Comparison of ENCODE assay signal across 1 mouse cellular context in the genomic region with DNA sequence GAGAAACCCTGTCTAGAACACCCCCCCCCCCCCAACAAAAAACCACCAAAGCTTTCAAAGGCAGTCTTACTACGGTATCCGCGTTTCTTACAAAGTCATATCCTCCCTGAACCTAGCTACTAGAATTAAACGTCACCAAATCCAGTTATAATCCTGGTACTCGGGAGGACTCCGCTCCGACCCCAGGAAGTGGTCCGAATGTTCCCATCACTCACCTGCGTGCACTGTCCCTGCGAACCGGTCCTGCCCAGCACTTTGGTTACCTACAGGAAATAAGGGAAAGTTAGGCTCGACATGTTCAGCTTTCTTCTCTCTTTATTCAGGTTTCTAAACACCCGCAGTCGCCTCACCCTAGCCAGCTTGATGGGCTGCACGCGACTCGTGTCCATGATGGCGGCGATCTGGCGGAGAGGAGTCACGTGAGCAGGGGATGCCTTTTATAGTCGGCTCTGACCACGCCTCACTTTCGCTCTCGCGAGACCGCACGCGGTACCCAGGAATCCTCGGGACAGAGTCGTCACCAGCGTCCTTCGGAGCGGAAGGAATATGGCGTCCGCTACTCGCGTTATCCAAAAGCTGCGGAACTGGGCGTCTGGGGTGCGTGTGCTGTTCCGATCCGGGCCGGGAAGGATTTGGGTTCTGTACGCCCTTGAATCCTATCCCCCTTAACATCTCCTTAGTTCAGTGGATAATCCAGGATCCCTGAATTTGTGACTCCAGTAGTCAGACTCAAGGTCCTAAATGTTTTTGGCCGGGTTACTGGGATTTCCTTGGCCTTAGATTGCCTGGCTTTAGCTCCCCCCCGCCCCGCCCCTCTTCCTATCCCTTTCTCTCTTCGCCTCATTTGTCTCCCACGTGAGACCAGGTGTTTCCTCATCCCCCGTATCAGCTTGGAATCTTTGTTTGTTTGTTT.
TF ChIP-seq lines count a peak whose summit lies in the region.

A gene (minus strand): TSS at position 479 of the 913 bp plus-strand sequence.
A gene (plus strand): TSS at position 489 of the 913 bp plus-strand sequence.

TF ChIP-seq in C2C12, 6 proteins besides CTCF, POLR2A, EP300 and RAD21 (continued from another document):
- TF ChIP-seq FOSL1 (IDR thresholded peaks at IDR 0.05; ENCODE audit: insufficient read depth, low read length, poor library complexity, severe bottlenecking) = no peak
TF ChIP-seq in C2C12: peak in this region for 2.
